12 mouse cellular contexts compared by ENCODE assay signal in genomic region chr7:43168212-43168611, GRCm38 (mm10). TPM values are rescaled to one million over a fixed set of nuclear protein-coding genes. Genes with fewer than 3 reads are reported as not detected.
"Had no signal": no experiment of that assay in that cellular context is flagged by ENCODE, and none has a peak within 500 bp of the region (broad histone marks: within the 10 kb centered on the region; RNA-seq: fewer than 3 reads in every experiment).

No protein-coding gene starts in this region.

RNA-seq across cellular contexts. Expression of gene Zfp936, which starts 54.2 kb away (rescaled TPM):
- total RNA-seq: neutrophil, adult 5-6 weeks had no signal
- polyA plus RNA-seq: neural tube, embryonic 14.5 days; neural tube, embryonic 15.5 days; small intestine, adult 2 months; spleen, adult 2 months; stomach, embryonic 14.5 days; stomach, embryonic 15.5 days; stomach, embryonic 16.5 days; stomach, postnatal 0 days; thymus, adult 2 months; thymus, postnatal 0 days; urinary bladder, adult 2 months had no signal
